Mouse (Mus musculus): ENCODE results near the gene Egln2.
A peak's percentile ranks its signal among the peaks of the same experiment; 100 is the strongest.

Egln2 gene

GRCm38 (mm10) chr7:27166614-27167474, at the start of gene Egln2:
Gene Egln2 (minus strand): TSS chr7:27166802.
- DNase-seq: peak; percentile 95

- DNase-seq: no peak
These were observed 46.0 kb upstream of the Egln2 start for GRCm38 (mm10) chr7:27212626-27213025.

- DNase-seq: peak; percentile 65
These were observed 37.3 kb upstream of the Egln2 start for GRCm38 (mm10) chr7:27203730-27204449.

- DNase-seq: no peak
These were observed 32.2 kb upstream of the Egln2 start for GRCm38 (mm10) chr7:27198779-27199178.

GRCm38 (mm10) chr7:27198355-27198754, 31.8 kb upstream of the Egln2 start:
- no peak for DNase-seq

- DNase-seq: no peak
These were observed 31.0 kb upstream of the Egln2 start for GRCm38 (mm10) chr7:27197634-27198033.

- peak; percentile 69 for DNase-seq
These were observed 30.5 kb upstream of the Egln2 start for GRCm38 (mm10) chr7:27197136-27197535.

- peak; percentile 100 for DNase-seq
These were observed 29.3 kb upstream of the Egln2 start, which contains the start of the genes BC024978 and Snrpa for GRCm38 (mm10) chr7:27195681-27196611. Gene BC024978 (plus strand): TSS chr7:27195781. Gene Snrpa (minus strand): TSS chr7:27196271.

GRCm38 (mm10) chr7:27193731-27194130, 27.1 kb upstream of the Egln2 start:
- no peak for DNase-seq

GRCm38 (mm10) chr7:27192434-27192833, 25.8 kb upstream of the Egln2 start:
- no peak for DNase-seq

- no peak for DNase-seq
These were observed 22.8 kb upstream of the Egln2 start for GRCm38 (mm10) chr7:27189271-27189931.

GRCm38 (mm10) chr7:27185986-27186385, 19.4 kb upstream of the Egln2 start:
- no peak for DNase-seq

- no peak for DNase-seq
These were observed 18.4 kb upstream of the Egln2 start for GRCm38 (mm10) chr7:27184964-27185363.

GRCm38 (mm10) chr7:27182498-27182897, 15.9 kb upstream of the Egln2 start:
- no peak for DNase-seq

GRCm38 (mm10) chr7:27180837-27181695, 14.5 kb upstream of the Egln2 start, which contains the start of the genes Gm21983 and Mia:
Gene Gm21983 (minus strand): TSS chr7:27181086.
Gene Mia (minus strand): TSS chr7:27181157.
- DNase-seq: peak; percentile 40

- DNase-seq: peak; percentile 62
These were observed 13.4 kb upstream of the Egln2 start for GRCm38 (mm10) chr7:27180036-27180435.

- DNase-seq: no peak
These were observed 12.8 kb upstream of the Egln2 start for GRCm38 (mm10) chr7:27179217-27179918.

GRCm38 (mm10) chr7:27178324-27179216, 12.0 kb upstream of the Egln2 start, which contains the start of gene Rab4b:
Gene Rab4b (minus strand): TSS chr7:27178896.
- peak; percentile 100 for DNase-seq

- no peak for DNase-seq
These were observed 11.3 kb upstream of the Egln2 start for GRCm38 (mm10) chr7:27177942-27178323.

Data from cerebellum, adult 9-11 months (tissue).